Mouse (Mus musculus) adrenal gland, postnatal 14 days (tissue): Measurements from ENCODE around the gene Ankk1. TPM values are rescaled to one million over a fixed set of nuclear protein-coding genes. Genes with fewer than 3 reads are reported as not detected.

Source experiments
- DNase-seq: peaks from one replicate; pipeline ENCODE4 v3.0.0; 2021; ENCODE audit warnings: mixed read lengths
- long read RNA-seq, 2 experiments: library from polyadenylated mRNA; stranded (forward); transcript quantifications; one replicate each; pipeline ENCODE4 v2.0.0; 2021
- total RNA-seq: library from RNA; stranded (reverse); gene quantifications from 2 replicates; pipeline ENCODE4 v1.2.3, GENCODE M21; 2021

Ankk1 gene
- not detected in 2 replicates for total RNA-seq
- long read RNA-seq, experiment 1, result 0 reads
- long read RNA-seq, experiment 2, result 0 reads

GRCm38 (mm10) chr9:49426921-49427320 is at the start of gene Ankk1:
Ankk1 (minus strand) TSS chr9:49427021.
- DNase-seq, result no peak

DNA sequence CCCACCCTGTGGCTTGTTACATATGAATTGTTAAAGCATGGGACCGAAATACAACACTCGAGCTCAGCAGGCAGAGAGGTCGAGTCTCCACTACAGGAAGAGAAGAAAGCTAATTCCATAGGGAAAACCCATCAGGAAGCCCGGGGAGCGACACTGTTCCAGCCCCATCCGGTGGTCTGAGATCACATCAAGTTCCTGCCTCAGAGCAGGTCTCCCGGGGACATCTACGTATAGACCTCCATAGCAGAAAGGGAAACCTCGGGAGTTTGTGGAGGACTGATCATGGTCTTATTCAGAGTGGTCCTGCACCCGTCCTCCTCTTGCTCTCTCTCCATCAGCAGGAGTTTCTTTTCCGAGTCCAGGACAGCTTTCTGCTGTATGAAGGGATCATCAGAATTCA is 45.3 kb upstream of the Ankk1 start:
- DNase-seq, result no peak

- DNase-seq, result no peak
These were observed 44.1 kb upstream of the Ankk1 start for GRCm38 (mm10) chr9:49470946-49471345.

- DNase-seq, result no peak
These were observed 43.2 kb upstream of the Ankk1 start for GRCm38 (mm10) chr9:49470006-49470405.

- no peak for DNase-seq
These were observed 29.3 kb upstream of the Ankk1 start for GRCm38 (mm10) chr9:49456136-49456535.

- no peak for DNase-seq
These were observed 25.6 kb upstream of the Ankk1 start for GRCm38 (mm10) chr9:49452396-49452795.

DNA sequence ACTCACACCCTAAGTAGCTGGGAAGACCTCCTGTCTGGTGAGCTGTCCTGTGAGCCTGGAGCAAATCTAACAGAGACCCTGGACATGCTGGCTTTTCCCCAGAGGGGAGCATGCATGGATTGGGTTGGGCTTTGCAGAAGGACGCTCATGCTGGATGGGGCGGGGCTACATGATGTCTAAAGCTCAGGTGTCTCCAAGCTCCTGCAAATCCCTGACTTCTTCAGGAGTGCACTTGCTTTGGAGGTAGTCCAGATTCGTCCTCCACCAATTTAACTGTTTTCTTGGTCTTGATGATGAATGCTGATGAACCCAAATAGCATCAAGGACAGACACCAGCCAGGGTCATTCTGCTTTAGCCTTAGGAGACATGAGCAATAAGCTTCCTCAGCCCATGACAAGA is 23.7 kb upstream of the Ankk1 start:
- DNase-seq, result peak; percentile 27

GRCm38 (mm10) chr9:49442621-49443020 is 15.8 kb upstream of the Ankk1 start:
- DNase-seq, result no peak

DNA sequence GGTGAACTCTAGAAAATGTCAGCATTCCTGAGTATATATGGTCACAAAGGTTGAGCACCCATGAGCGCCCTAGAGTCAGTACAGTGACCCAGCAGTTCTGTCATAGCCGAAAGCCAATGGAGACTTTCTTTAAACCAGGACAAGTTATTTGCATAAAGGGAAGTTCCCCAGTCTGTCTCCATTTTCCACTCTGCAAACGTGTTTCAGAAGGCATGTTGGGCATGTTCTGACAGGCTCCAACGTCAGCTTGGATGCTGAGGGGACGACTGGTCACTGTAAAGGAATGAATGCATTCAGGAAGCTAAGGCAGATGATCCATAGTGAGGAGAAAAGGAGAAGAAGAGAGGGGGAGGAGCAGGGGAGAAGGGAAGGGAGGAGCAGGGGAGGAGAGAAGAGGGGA is 657 bp upstream of the Ankk1 start:
- DNase-seq, result no peak

- DNase-seq, result no peak
These were observed 1.2 kb downstream of the Ankk1 start for GRCm38 (mm10) chr9:49425585-49425984.

- DNase-seq, result no peak
These were observed 3.0 kb downstream of the Ankk1 start for GRCm38 (mm10) chr9:49423866-49424265.

DNA sequence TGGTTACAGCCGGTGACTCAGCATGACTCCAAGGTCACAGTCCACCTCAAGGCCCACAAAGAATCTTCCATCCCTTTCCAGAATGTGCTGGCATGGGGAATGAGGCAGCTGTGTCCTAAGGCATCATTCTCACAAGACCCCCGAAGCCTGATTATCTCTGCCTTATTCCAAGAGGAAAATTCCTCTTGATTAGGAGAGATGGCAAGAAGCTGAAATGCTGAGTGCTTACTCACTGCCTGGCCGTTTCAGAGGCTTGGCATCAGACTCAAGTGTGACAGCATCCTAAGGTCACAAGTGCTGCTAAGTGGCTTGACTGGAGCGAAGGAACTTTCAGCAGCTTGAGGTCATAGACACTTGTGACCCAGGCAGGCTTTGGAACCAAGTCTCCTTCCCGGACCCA is 16.2 kb downstream of the Ankk1 start:
- DNase-seq, result peak; percentile 18

- DNase-seq, result no peak
These were observed 19.8 kb downstream of the Ankk1 start for GRCm38 (mm10) chr9:49407028-49407427.

DNA sequence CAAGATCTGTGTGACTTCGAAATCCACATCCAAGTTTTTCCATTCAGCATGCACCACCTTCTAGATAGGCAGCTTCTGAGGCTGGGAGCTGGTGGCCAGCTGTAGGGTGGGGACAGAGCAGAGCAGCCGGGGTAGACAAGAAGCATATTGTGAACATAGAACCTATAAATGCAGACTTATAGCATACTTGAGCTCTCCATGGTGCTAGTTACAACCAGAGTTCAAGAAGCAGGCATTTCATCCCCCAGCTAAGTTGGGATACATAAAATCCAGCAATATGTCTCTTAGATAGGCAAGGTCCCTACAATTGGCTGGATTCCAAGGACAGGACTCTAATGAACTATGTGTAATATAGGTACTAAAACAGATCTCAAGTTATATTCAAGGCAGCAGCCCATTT is 23.1 kb downstream of the Ankk1 start:
- DNase-seq, result no peak

- no peak for DNase-seq
These were observed 30.8 kb downstream of the Ankk1 start for GRCm38 (mm10) chr9:49396006-49396405.

- DNase-seq, result no peak
These were observed 34.6 kb downstream of the Ankk1 start for GRCm38 (mm10) chr9:49392242-49392641.

DNA sequence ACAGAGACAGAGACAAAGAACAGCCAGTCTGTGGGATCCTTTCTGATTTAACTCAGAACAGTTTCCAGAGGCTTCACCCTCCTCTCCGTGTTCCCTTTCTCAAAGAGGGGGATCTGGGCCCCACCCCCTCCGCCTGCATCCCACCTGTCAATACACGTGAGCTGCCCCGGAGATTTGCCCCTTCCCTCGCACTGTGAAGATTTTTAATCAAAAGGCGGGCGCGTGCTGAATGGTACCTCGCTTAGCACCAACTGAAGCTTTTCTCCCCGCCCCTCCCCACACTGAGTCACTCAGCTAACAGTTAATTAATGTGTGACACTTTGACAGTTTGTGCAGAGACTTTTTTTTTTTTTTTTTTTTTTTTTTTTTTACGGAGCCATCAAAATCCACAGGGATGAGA is 40.7 kb downstream of the Ankk1 start:
- DNase-seq, result peak; percentile 50

DNA sequence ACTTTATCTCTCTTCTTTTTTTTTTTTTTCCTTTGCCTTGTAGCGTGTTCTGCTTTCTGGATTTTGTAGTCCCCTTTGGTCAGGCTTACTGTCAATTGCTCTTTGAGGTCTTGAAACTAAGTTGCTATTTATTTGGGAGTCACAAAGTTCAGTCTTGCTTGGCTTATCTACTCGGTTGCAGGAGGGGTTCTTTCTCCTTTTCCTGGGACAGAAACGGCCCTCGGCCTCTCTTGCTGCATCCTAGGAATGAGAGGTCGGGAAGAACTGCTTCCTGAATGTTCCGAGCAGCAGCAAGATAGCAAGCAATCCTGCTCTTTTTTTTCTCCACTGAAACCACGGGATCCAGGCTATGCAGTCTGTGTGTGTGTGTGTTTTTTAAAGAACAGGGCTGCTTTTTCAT is 41.5 kb downstream of the Ankk1 start:
- peak; percentile 10 for DNase-seq

DNA sequence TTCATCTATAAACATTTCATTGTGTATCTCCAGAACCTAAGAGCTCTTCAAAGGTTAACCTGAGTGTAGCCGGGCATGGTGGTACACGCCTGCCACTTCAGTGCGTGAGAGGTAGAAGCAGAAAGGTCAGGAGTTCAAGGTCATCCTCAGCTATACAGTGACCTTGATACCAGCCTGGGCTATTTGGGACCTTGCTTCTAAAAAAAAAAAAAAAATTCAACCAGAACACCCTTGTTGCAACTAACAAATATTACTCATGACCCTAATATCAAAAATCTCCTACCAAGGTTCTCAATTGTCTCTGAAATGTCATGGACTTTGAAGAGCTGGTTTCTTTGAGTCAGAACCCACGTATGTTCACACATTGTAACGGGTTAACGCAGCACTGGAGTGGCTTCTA is 42.0 kb downstream of the Ankk1 start:
- peak; percentile 24 for DNase-seq

DNA sequence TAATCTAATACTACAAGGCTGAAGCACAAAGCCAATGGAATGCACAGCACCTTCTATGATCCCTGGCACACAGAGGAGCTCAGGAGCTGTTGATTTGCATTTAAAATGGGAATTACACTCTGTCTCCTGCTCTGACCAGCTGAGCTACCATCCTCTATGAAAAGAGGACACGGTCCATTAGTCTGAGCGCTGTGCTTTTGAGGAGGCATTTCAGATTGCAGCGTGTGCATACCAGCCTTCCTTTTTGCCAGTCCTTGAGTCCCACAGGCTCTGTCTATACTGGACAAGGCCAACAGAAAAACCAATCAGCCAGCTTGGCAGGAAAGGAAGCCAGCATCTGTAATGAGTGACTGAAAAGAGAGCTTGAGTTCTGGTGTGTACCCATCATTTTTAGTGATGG is 42.8 kb downstream of the Ankk1 start:
- peak; percentile 14 for DNase-seq

DNA sequence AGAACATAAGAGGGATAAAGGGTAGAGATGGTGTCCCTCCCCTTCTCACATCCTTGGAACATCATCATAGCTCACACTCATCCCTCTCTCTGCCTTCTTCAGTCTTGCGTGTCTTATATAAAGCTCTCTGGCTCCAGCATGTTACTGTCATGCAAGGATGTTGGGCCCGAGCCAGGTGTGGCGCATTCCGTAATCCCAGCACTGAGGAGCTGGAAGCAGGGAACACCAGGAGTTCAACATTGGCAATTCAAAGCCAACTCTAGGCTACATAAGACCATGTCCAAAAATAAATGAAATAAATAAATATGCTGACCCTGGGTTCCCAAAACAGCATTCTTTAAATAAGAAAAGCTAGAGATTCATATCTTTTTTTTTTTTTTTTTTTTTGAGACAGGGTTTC is 46.9 kb downstream of the Ankk1 start:
- DNase-seq, result peak; percentile 14

GRCm38 (mm10) chr9:49373946-49374345 is 52.9 kb downstream of the Ankk1 start:
- DNase-seq, result peak; percentile 30

DNA sequence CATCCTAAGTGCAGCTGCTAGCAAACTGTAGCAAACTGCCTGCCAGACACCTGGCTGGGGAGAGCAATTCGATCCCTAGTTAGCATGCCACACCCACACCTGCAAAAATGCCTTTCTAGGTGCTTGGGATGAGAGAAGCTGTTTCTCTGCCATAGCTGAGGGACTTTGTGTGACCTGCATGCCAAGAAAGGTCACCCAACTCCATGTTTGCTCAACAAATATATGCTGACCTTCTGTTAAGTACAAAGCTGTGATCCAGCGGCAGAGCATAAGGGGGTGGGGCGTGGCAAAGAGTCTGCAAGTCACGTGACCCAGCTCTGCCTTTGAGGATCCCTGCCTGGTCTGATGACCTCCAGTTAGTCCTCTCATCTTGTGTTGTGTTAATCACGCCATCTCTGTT is 61.1 kb downstream of the Ankk1 start:
- peak; percentile 18 for DNase-seq
